Mouse (Mus musculus) C2C12 (cell line): ENCODE results near the gene Vars.

Experiments used
- CEBPB ChIP-seq: IDR thresholded peaks from one replicate; pipeline ENCODE4 v1.6.1; 2011; ENCODE audit warnings: low read depth, mild to moderate bottlenecking, control low read depth, moderate library complexity
- CTCF ChIP-seq: IDR thresholded peaks from one replicate; pipeline ENCODE4 v1.5.1; 2011; ENCODE audit not compliant: control insufficient read depth, insufficient read depth, insufficient read length
- MYOG ChIP-seq: IDR thresholded peaks from one replicate; pipeline ENCODE4 v1.6.1; 2011; ENCODE audit not compliant: control insufficient read depth, insufficient read length; ENCODE audit errors: extremely low read depth
- USF1 ChIP-seq: IDR thresholded peaks from one replicate; pipeline ENCODE4 v1.6.1; 2011; ENCODE audit warnings: low read depth, mild to moderate bottlenecking, control low read depth, moderate library complexity

GRCm38 (mm10) chr17:35032323-35032870 lies 31.6 kb downstream of the Vars start:
- TF ChIP-seq CTCF (no peak), CEBPB (no peak), MYOG (no peak), USF1 (no peak)
